9 mouse cellular contexts compared by ENCODE assay signal in genomic region chr11:79593495-79593894, GRCm38 (mm10). TPM values are rescaled to one million over a fixed set of nuclear protein-coding genes. Genes with fewer than 3 reads are reported as not detected.
DNase-seq lines count a peak whose midpoint lies in the region; ATAC-seq and TF ChIP-seq lines count a peak whose summit lies in the region.
"Had no signal": no experiment of that assay in that cellular context is flagged by ENCODE, and none has a peak within 500 bp of the region (broad histone marks: within the 10 kb centered on the region; RNA-seq: fewer than 3 reads in every experiment).

No protein-coding gene starts in this region.

- H3K4me2 ChIP-seq in hindbrain, embryonic 16.5 days (ENCODE audit: low read length): peak overlapping the region; percentile 80
- H3K4me2 ChIP-seq in neural tube, embryonic 14.5 days (ENCODE audit: low read depth, low read length): peak overlapping the region; percentile 79
- H3K4me2 ChIP-seq: lung, embryonic 15.5 days had no signal

- WGBS in hindbrain, embryonic 16.5 days: 34% methylated on average over 11 of the region's 11 CpGs
- 33% methylated on average over 11 of the region's 11 CpGs for WGBS in neural tube, embryonic 14.5 days

- DNase-seq in left cerebral cortex, adult 2 months (ENCODE audit: extremely low spot score in 1 of 2, low spot score in 2 of 2): no peak
- DNase-seq in left cerebral cortex, adult 8-10 months (ENCODE audit: low spot score in 2 of 2): no peak
- DNase-seq in embryo, embryonic 10 days (ENCODE audit: low spot score): peak; percentile 78
- no peak for DNase-seq in T-cell, adult 2 months (ENCODE audit: low spot score)
- DNase-seq in left cerebral cortex, postnatal 10 days (ENCODE audit: extremely low spot score in 1 of 2, low spot score in 2 of 2): no peak
- no peak for DNase-seq in right cerebral cortex, postnatal 36 days (ENCODE audit: low spot score in 2 of 2)

- H3K9me3 ChIP-seq in hindbrain, embryonic 16.5 days (ENCODE audit: control insufficient read depth, low read length): no peaks in the 10 kb centered on the region; the same call in 1 of the 2 replicates
- no peaks in the 10 kb centered on the region for H3K9me3 ChIP-seq in neural tube, embryonic 14.5 days (ENCODE audit: control insufficient read depth, low read length)
- H3K9me3 ChIP-seq: lung, embryonic 15.5 days had no signal

- no peak for TF ChIP-seq CTCF in left cerebral cortex, adult 2 months (IDR thresholded peaks at IDR 0.05)

- H3K27me3 ChIP-seq in hindbrain, embryonic 16.5 days (replicated peaks; ENCODE audit: control insufficient read depth, insufficient read depth, low read length): 0 out of 2 replicates have a peak, but pooled peaks cover 2% of the 10 kb centered on the region
- peaks cover 3% of the 10 kb centered on the region; the same call in 1 of the 2 replicates for H3K27me3 ChIP-seq in neural tube, embryonic 14.5 days (ENCODE audit: control insufficient read depth, insufficient read depth, low read length)

- intact Hi-C loops in left cerebral cortex, adult 2 months (cut with DNase I): no loop called here
- intact Hi-C loops in left cerebral cortex, postnatal 10 days (cut with DNase I): loop anchor here (5.0 kb wide), 1 partner anchor 329 kb away; no protein-coding TSS in a partner anchor

- peaks cover 17% of the 10 kb centered on the region for H3K4me1 ChIP-seq in hindbrain, embryonic 16.5 days (ENCODE audit: control insufficient read depth, insufficient read depth, low read depth, low read length)
- peaks cover 19% of the 10 kb centered on the region for H3K4me1 ChIP-seq in neural tube, embryonic 14.5 days (ENCODE audit: control insufficient read depth, insufficient read depth, low read length)

- no peak for ATAC-seq in hindbrain, embryonic 16.5 days
- no peak for ATAC-seq in neural tube, embryonic 14.5 days (ENCODE audit: low read depth)

- H3K4me3 ChIP-seq in left cerebral cortex, adult 2 months: peak overlapping the region; percentile 76
- H3K4me3 ChIP-seq in hindbrain, embryonic 16.5 days (ENCODE audit: low read length): no peak overlapping the region
- H3K4me3 ChIP-seq in neural tube, embryonic 14.5 days (ENCODE audit: low read depth, low read length): no peak overlapping the region
- H3K4me3 ChIP-seq: lung, embryonic 15.5 days had no signal

- 0 out of 2 replicates have a peak overlapping the region, but pooled peaks have one; percentile 11 for H3K9ac ChIP-seq in hindbrain, embryonic 16.5 days (ENCODE audit: low read depth, low read length)
- peak overlapping the region; percentile 46 for H3K9ac ChIP-seq in neural tube, embryonic 14.5 days (replicated peaks; ENCODE audit: low read depth, low read length)
- H3K9ac ChIP-seq: lung, embryonic 15.5 days had no signal

- peak overlapping the region; percentile 24; the same call in 1 of the 2 replicates for H3K27ac ChIP-seq in left cerebral cortex, adult 2 months
- no peak overlapping the region for H3K27ac ChIP-seq in hindbrain, embryonic 16.5 days (ENCODE audit: low read depth, low read length)
- H3K27ac ChIP-seq in neural tube, embryonic 14.5 days (ENCODE audit: low read depth, low read length): no peak overlapping the region
- H3K27ac ChIP-seq: lung, embryonic 15.5 days had no signal

- H3K36me3 ChIP-seq in hindbrain, embryonic 16.5 days (ENCODE audit: control insufficient read depth, insufficient read depth, low read length): peaks cover 5% of the 10 kb centered on the region
- no peaks in the 10 kb centered on the region for H3K36me3 ChIP-seq in neural tube, embryonic 14.5 days (ENCODE audit: control insufficient read depth, insufficient read depth, low read length)
- H3K36me3 ChIP-seq: lung, embryonic 15.5 days had no signal

RNA-seq across cellular contexts. Expression of gene Rab11fip4, which starts 2.5 kb away (rescaled TPM):
- 100 to 1,000 TPM; 246 to 249 TPM for total RNA-seq in left cerebral cortex, adult 2 months (2021)
- total RNA-seq in left cerebral cortex, adult 8-10 months (2022): 100 to 1,000 TPM; 238 to 263 (median 241) TPM
- 20.0 and 27.8 TPM in 2 replicates for polyA plus RNA-seq in hindbrain, embryonic 16.5 days (2015; fragmentation: Nextera tagmentation; extraction: Ambion mirVana)
- 23.1 and 28.1 TPM in 2 replicates for polyA plus RNA-seq in neural tube, embryonic 14.5 days (2014; fragmentation: Nextera tagmentation; extraction: Ambion mirVana)
- 100 to 1,000 TPM; 173 to 174 TPM for total RNA-seq in left cerebral cortex, postnatal 10 days (2021)
